Mouse (Mus musculus) stomach, embryonic 14.5 days (tissue): ENCODE measurements at regions not wholly inside any gene's neighbourhood (a gene's known extent, or its start where the extent isn't known, plus 50 kb on each side); places are given as distances from the start of the nearest gene placed in this dataset.

Source experiments
- ATAC-seq: fragments of 200-750 bp; cut with Nextera tagmentation; 2 replicates; pipeline ENCODE4 v1.8.0; 2017; ENCODE audit warnings: low read depth, moderate TSS enrichment; ENCODE audit not compliant: insufficient number of reproducible peaks, insufficient read depth, low FRiP score
- H3K27ac ChIP-seq: fragments of 300-500 bp; sonication (generic); 2 replicates; pipeline ENCODE4 v1.5.1; 2014; ENCODE audit warnings: mild to moderate bottlenecking, low read length, moderate library complexity, mixed read lengths
- H3K27me3 ChIP-seq: fragments of 300-500 bp; sonication (generic); 2 replicates; pipeline ENCODE4 v1.6.1; 2014; ENCODE audit warnings: low read length, control low read depth, mixed read lengths; ENCODE audit not compliant: control insufficient read depth, insufficient read depth
- H3K36me3 ChIP-seq: fragments of 300-500 bp; sonication (generic); 2 replicates; pipeline ENCODE4 v1.6.1; 2014; ENCODE audit warnings: mild to moderate bottlenecking, control low read depth, low read length, moderate library complexity, mixed read lengths; ENCODE audit not compliant: control insufficient read depth, insufficient read depth
- H3K4me1 ChIP-seq: fragments of 300-500 bp; sonication (generic); 2 replicates; pipeline ENCODE4 v1.6.1; 2014; ENCODE audit warnings: low read length, control low read depth, mixed read lengths; ENCODE audit not compliant: control insufficient read depth, insufficient read depth
- H3K4me2 ChIP-seq: fragments of 300-500 bp; sonication (generic); replicated peaks from 2 replicates; pipeline ENCODE4 v1.6.1; 2014; ENCODE audit warnings: low read depth, low read length, control low read depth
- H3K4me3 ChIP-seq: fragments of 300-500 bp; sonication (generic); 2 replicates; pipeline ENCODE4 v1.5.1; 2014; ENCODE audit warnings: low read depth, low read length, control low read depth
- H3K9ac ChIP-seq: fragments of 300-500 bp; sonication (generic); replicated peaks from 2 replicates; pipeline ENCODE4 v1.6.1; 2014; ENCODE audit warnings: low read depth, mild to moderate bottlenecking, control low read depth, low read length, moderate library complexity, mixed read lengths
- H3K9me3 ChIP-seq: fragments of 300-500 bp; sonication (generic); 2 replicates; pipeline ENCODE4 v1.6.1; 2016; ENCODE audit warnings: low read depth, low read length, control low read depth; ENCODE audit not compliant: control insufficient read depth
- WGBS: fragments of 180-500 bp; shearing (Covaris S2); extraction: QIAGEN DNeasy Blood & Tissue Kit; methylation state at CpG from one replicate; pipeline ENCODE4 v1.1.7; 2014; 5-methylcytosine and 5-hydroxymethylcytosine counted together

DNA sequence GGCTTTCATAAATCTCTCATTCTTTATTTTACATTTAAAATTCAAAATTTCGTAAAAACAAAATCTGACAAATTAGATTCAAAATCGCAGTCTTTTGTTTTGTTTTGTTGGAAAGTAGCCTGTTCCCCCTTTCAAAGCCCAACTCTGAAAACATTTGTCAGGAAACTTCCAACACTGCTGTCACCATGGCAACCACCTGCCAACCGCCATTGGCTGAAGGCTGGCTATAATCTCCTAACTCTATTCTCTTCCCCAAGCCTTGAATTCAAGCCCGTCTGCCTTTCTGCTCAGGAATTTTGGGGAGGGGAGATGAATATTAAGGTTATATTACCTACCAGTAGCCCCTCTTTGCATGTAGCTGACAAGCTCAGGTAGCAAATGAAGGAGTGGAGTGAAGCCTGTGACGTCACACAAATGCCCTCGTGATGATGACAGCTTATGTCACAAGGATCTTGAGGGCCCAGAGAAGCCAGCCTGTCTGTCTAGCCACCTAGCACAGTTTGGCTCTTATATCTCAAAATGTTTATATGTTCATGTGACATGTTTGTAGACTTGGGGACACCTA, 82.0 kb upstream of the Sox2 start:
- 64% methylated on average over 6 of the region's 6 CpGs for WGBS

GRCm38 (mm10) chr3:34565386-34565785, 84.8 kb upstream of the Sox2 start:
- no peaks in the 10 kb centered on the region for H3K27me3 ChIP-seq
- no peak for ATAC-seq
- no peaks in the 10 kb centered on the region for H3K9me3 ChIP-seq
- no peak overlapping the region for H3K27ac ChIP-seq
- no peaks in the 10 kb centered on the region for H3K4me1 ChIP-seq
- no peak overlapping the region for H3K4me2 ChIP-seq
- no peaks in the 10 kb centered on the region for H3K36me3 ChIP-seq
- WGBS, result 52% methylated on average over 4 of the region's 4 CpGs
- H3K4me3 ChIP-seq, result no peak overlapping the region
- H3K9ac ChIP-seq, result no peak overlapping the region

More for the DNA sequence above, 82.0 kb upstream of the Sox2 start:
- Histone ChIP-seq H3K9me3 (no peaks in the 10 kb centered on the region), H3K36me3 (no peaks in the 10 kb centered on the region), H3K4me1 (no peaks in the 10 kb centered on the region), H3K9ac (no peak overlapping the region), H3K4me3 (no peak overlapping the region), H3K27me3 (no peaks in the 10 kb centered on the region), H3K27ac (no peak overlapping the region), H3K4me2 (no peak overlapping the region)
- ATAC-seq, result no peak

DNA sequence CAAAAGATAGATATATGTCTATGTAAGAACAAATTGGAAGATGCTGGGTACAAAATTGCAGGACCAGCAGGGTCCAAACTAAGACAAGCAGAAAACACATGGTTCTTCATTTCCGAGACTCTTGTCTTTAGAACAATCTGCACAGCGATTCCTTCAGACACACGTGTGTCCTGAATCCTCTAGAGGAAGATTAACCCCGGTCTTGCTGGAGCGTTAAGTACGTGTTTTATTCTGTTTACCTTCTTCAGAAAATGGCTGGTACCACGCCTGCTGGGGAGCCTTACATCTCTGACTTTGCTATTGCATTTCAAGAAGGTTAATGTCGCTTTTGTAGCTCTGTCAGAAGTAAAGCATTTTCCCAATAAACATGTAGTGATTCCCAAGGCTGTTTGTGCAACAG, 87.3 kb upstream of the Sox2 start:
- no peaks in the 10 kb centered on the region for H3K4me1 ChIP-seq
- WGBS, result 57% methylated on average over 8 of the region's 8 CpGs
- no peak overlapping the region for H3K9ac ChIP-seq
- ATAC-seq, result no peak
- no peaks in the 10 kb centered on the region for H3K27me3 ChIP-seq
- no peak overlapping the region for H3K4me3 ChIP-seq
- no peak overlapping the region for H3K4me2 ChIP-seq
- no peak overlapping the region for H3K27ac ChIP-seq
- H3K9me3 ChIP-seq, result no peaks in the 10 kb centered on the region
- H3K36me3 ChIP-seq, result no peaks in the 10 kb centered on the region

- no peak overlapping the region for H3K27ac ChIP-seq
- 65% methylated on average over 5 of the region's 5 CpGs for WGBS
- H3K4me1 ChIP-seq, result no peaks in the 10 kb centered on the region
- H3K9me3 ChIP-seq, result no peaks in the 10 kb centered on the region
- no peaks in the 10 kb centered on the region for H3K36me3 ChIP-seq
- H3K4me3 ChIP-seq, result no peak overlapping the region
- H3K4me2 ChIP-seq, result no peak overlapping the region
- no peak for ATAC-seq
- no peaks in the 10 kb centered on the region for H3K27me3 ChIP-seq
- no peak overlapping the region for H3K9ac ChIP-seq
These were observed 88.5 kb upstream of the Sox2 start for GRCm38 (mm10) chr3:34561709-34562108.

- H3K27me3 ChIP-seq, result no peaks in the 10 kb centered on the region
- no peaks in the 10 kb centered on the region for H3K4me1 ChIP-seq
- H3K9ac ChIP-seq, result no peak overlapping the region
- H3K4me2 ChIP-seq, result no peak overlapping the region
- no peaks in the 10 kb centered on the region for H3K9me3 ChIP-seq
- H3K4me3 ChIP-seq, result no peak overlapping the region
- no peak for ATAC-seq
- H3K27ac ChIP-seq, result no peak overlapping the region
- 61% methylated on average over 13 of the region's 13 CpGs for WGBS
- no peaks in the 10 kb centered on the region for H3K36me3 ChIP-seq
These were observed 90.1 kb upstream of the Sox2 start for GRCm38 (mm10) chr3:34559841-34560703.

GRCm38 (mm10) chr3:34558821-34559520, 91.2 kb upstream of the Sox2 start:
- Histone ChIP-seq H3K36me3 (no peaks in the 10 kb centered on the region), H3K9me3 (no peaks in the 10 kb centered on the region), H3K9ac (no peak overlapping the region), H3K4me1 (no peaks in the 10 kb centered on the region), H3K27me3 (no peaks in the 10 kb centered on the region), H3K4me3 (no peak overlapping the region), H3K27ac (no peak overlapping the region), H3K4me2 (no peak overlapping the region)
- no peak for ATAC-seq
- WGBS, result 64% methylated on average over 10 of the region's 10 CpGs

- WGBS, result 59% methylated on average over 17 of the region's 17 CpGs
- H3K27me3 ChIP-seq, result no peaks in the 10 kb centered on the region
- H3K36me3 ChIP-seq, result no peaks in the 10 kb centered on the region
- no peak overlapping the region for H3K4me2 ChIP-seq
- H3K27ac ChIP-seq, result no peak overlapping the region
- no peaks in the 10 kb centered on the region for H3K4me1 ChIP-seq
- no peak for ATAC-seq
- no peak overlapping the region for H3K4me3 ChIP-seq
- no peak overlapping the region for H3K9ac ChIP-seq
- no peaks in the 10 kb centered on the region for H3K9me3 ChIP-seq
These were observed 97.5 kb upstream of the Sox2 start for GRCm38 (mm10) chr3:34552542-34553208.

DNA sequence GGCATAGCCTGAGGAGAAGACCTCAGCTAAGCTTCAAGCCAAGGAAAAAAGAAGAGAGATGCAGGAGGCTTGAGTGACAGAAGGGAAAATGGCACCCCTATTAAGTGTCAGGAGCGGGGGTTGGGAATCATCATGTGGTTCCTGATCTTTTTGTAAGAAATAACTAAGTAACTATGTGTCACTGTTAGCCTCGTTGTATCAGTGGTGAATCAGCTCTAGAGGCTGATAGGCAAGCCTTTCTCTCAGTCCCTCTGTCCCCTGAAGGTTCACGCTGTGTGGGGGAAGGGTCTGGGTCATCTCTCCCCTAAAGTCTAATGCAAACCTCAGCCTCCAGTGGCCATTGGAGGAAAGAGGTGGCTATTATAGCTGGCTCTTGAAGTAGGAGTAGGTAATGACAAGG, 99.1 kb upstream of the Sox2 start:
- Histone ChIP-seq H3K4me2 (no peak overlapping the region), H3K36me3 (no peaks in the 10 kb centered on the region), H3K27me3 (no peaks in the 10 kb centered on the region), H3K4me3 (no peak overlapping the region), H3K27ac (no peak overlapping the region), H3K4me1 (no peaks in the 10 kb centered on the region), H3K9me3 (no peaks in the 10 kb centered on the region), H3K9ac (no peak overlapping the region)
- 63% methylated on average over 3 of the region's 3 CpGs for WGBS
- no peak for ATAC-seq
